Mouse (Mus musculus): ENCODE results near the gene Ppp1r1c. TPM values are rescaled to one million over a fixed set of nuclear protein-coding genes. Genes with fewer than 3 reads are reported as not detected.

Gene Ppp1r1c
- not detected in 2 replicates for polyA plus RNA-seq (2012; rRNA removed)

- no peak for DNase-seq
- no peak within 1 kb of the TSS for H3K4me3 ChIP-seq (ENCODE audit: control insufficient read depth, insufficient read depth, low read length)
- H3K36me3 ChIP-seq (ENCODE audit: control insufficient read depth, insufficient read depth, low read length) = no peaks in the 10 kb centered on the region
- no peaks in the 10 kb centered on the region for H3K27me3 ChIP-seq (ENCODE audit: control insufficient read depth, insufficient read depth, low read length)
- 97% methylated on average over 6 of the region's 6 CpGs for WGBS
- H3K4me1 ChIP-seq (replicated peaks; ENCODE audit: control insufficient read depth, insufficient read depth, low read length) = no peaks in the 10 kb centered on the region
- H3K27ac ChIP-seq (ENCODE audit: control insufficient read depth, insufficient read depth, low read length) = no peak within 1 kb of the TSS
- TF ChIP-seq POLR2A (IDR thresholded peaks at IDR 0.05; ENCODE audit: control insufficient read depth, extremely low read depth, insufficient read depth, low read length, poor library complexity) (no peak), CTCF (IDR thresholded peaks at IDR 0.05; ENCODE audit: borderline replicate concordance, control insufficient read depth, extremely low read depth, insufficient read depth, low read length, poor library complexity) (no peak)
Measured at GRCm38 (mm10) chr2:79707575-79707974, at the start of gene Ppp1r1c. Gene Ppp1r1c (plus strand): TSS chr2:79707780.

- Histone ChIP-seq H3K4me1 (replicated peaks; ENCODE audit: control insufficient read depth, insufficient read depth, low read length) (no peaks in the 10 kb centered on the region), H3K4me3 (ENCODE audit: control insufficient read depth, insufficient read depth, low read length) (no peak overlapping the region), H3K27ac (ENCODE audit: control insufficient read depth, insufficient read depth, low read length) (no peak overlapping the region), H3K27me3 (ENCODE audit: control insufficient read depth, insufficient read depth, low read length) (no peaks in the 10 kb centered on the region), H3K36me3 (ENCODE audit: control insufficient read depth, insufficient read depth, low read length) (peaks cover 30% of the 10 kb centered on the region)
- TF ChIP-seq CTCF (IDR thresholded peaks at IDR 0.05; ENCODE audit: borderline replicate concordance, control insufficient read depth, extremely low read depth, insufficient read depth, low read length, poor library complexity) = no peak
- no peak for TF ChIP-seq POLR2A (IDR thresholded peaks at IDR 0.05; ENCODE audit: control insufficient read depth, extremely low read depth, insufficient read depth, low read length, poor library complexity)
- 94% methylated on average over 12 of the region's 12 CpGs for WGBS
- no peak for DNase-seq
Measured at GRCm38 (mm10) chr2:79660417-79661185, 47.0 kb upstream of the Ppp1r1c start.

- H3K36me3 ChIP-seq (ENCODE audit: control insufficient read depth, insufficient read depth, low read length) = peaks cover 30% of the 10 kb centered on the region
- no peak overlapping the region for H3K27ac ChIP-seq (ENCODE audit: control insufficient read depth, insufficient read depth, low read length)
- 97% methylated on average over 7 of the region's 7 CpGs for WGBS
- no peaks in the 10 kb centered on the region for H3K27me3 ChIP-seq (ENCODE audit: control insufficient read depth, insufficient read depth, low read length)
- no peak for TF ChIP-seq CTCF (IDR thresholded peaks at IDR 0.05; ENCODE audit: borderline replicate concordance, control insufficient read depth, extremely low read depth, insufficient read depth, low read length, poor library complexity)
- no peak for TF ChIP-seq POLR2A (IDR thresholded peaks at IDR 0.05; ENCODE audit: control insufficient read depth, extremely low read depth, insufficient read depth, low read length, poor library complexity)
- H3K4me1 ChIP-seq (replicated peaks; ENCODE audit: control insufficient read depth, insufficient read depth, low read length) = no peaks in the 10 kb centered on the region
- H3K4me3 ChIP-seq (ENCODE audit: control insufficient read depth, insufficient read depth, low read length) = no peak overlapping the region
- no peak for DNase-seq
Measured at GRCm38 (mm10) chr2:79661486-79662104, 46.0 kb upstream of the Ppp1r1c start.

GRCm38 (mm10) chr2:79664532-79665286, 42.9 kb upstream of the Ppp1r1c start:
- no peak overlapping the region for H3K4me3 ChIP-seq (ENCODE audit: control insufficient read depth, insufficient read depth, low read length)
- no peak overlapping the region for H3K27ac ChIP-seq (ENCODE audit: control insufficient read depth, insufficient read depth, low read length)
- no peak for DNase-seq
- peaks cover 17% of the 10 kb centered on the region for H3K36me3 ChIP-seq (ENCODE audit: control insufficient read depth, insufficient read depth, low read length)
- TF ChIP-seq POLR2A (IDR thresholded peaks at IDR 0.05; ENCODE audit: control insufficient read depth, extremely low read depth, insufficient read depth, low read length, poor library complexity) (no peak), CTCF (IDR thresholded peaks at IDR 0.05; ENCODE audit: borderline replicate concordance, control insufficient read depth, extremely low read depth, insufficient read depth, low read length, poor library complexity) (no peak)
- 95% methylated on average over 3 of the region's 3 CpGs for WGBS
- no peaks in the 10 kb centered on the region for H3K4me1 ChIP-seq (replicated peaks; ENCODE audit: control insufficient read depth, insufficient read depth, low read length)
- H3K27me3 ChIP-seq (ENCODE audit: control insufficient read depth, insufficient read depth, low read length) = no peaks in the 10 kb centered on the region

- WGBS = 90% methylated on average over 3 of the region's 3 CpGs
- TF ChIP-seq CTCF (IDR thresholded peaks at IDR 0.05; ENCODE audit: borderline replicate concordance, control insufficient read depth, extremely low read depth, insufficient read depth, low read length, poor library complexity) (no peak), POLR2A (IDR thresholded peaks at IDR 0.05; ENCODE audit: control insufficient read depth, extremely low read depth, insufficient read depth, low read length, poor library complexity) (no peak)
- DNase-seq = no peak
- no peaks in the 10 kb centered on the region for H3K4me1 ChIP-seq (replicated peaks; ENCODE audit: control insufficient read depth, insufficient read depth, low read length)
- peaks cover 13% of the 10 kb centered on the region for H3K36me3 ChIP-seq (ENCODE audit: control insufficient read depth, insufficient read depth, low read length)
- H3K4me3 ChIP-seq (ENCODE audit: control insufficient read depth, insufficient read depth, low read length) = no peak overlapping the region
- H3K27ac ChIP-seq (ENCODE audit: control insufficient read depth, insufficient read depth, low read length) = no peak overlapping the region
- H3K27me3 ChIP-seq (ENCODE audit: control insufficient read depth, insufficient read depth, low read length) = no peaks in the 10 kb centered on the region
Measured at GRCm38 (mm10) chr2:79665492-79665891, 42.1 kb upstream of the Ppp1r1c start.

GRCm38 (mm10) chr2:79675266-79675665, 32.3 kb upstream of the Ppp1r1c start:
- no peaks in the 10 kb centered on the region for H3K4me1 ChIP-seq (replicated peaks; ENCODE audit: control insufficient read depth, insufficient read depth, low read length)
- H3K27me3 ChIP-seq (ENCODE audit: control insufficient read depth, insufficient read depth, low read length) = no peaks in the 10 kb centered on the region
- DNase-seq = no peak
- H3K4me3 ChIP-seq (ENCODE audit: control insufficient read depth, insufficient read depth, low read length) = no peak overlapping the region
- peaks cover 10% of the 10 kb centered on the region for H3K36me3 ChIP-seq (ENCODE audit: control insufficient read depth, insufficient read depth, low read length)
- 97% methylated on average over 3 of the region's 3 CpGs for WGBS
- H3K27ac ChIP-seq (ENCODE audit: control insufficient read depth, insufficient read depth, low read length) = no peak overlapping the region
- TF ChIP-seq POLR2A (IDR thresholded peaks at IDR 0.05; ENCODE audit: control insufficient read depth, extremely low read depth, insufficient read depth, low read length, poor library complexity) (no peak), CTCF (IDR thresholded peaks at IDR 0.05; ENCODE audit: borderline replicate concordance, control insufficient read depth, extremely low read depth, insufficient read depth, low read length, poor library complexity) (no peak)

Measured in thymus, adult 2 months (tissue).